Mouse (Mus musculus) lung, postnatal 0 days (tissue): ENCODE measurements at regions not wholly inside any gene's neighbourhood (a gene's known extent, or its start where the extent isn't known, plus 50 kb on each side); places are given as distances from the start of the nearest gene placed in this dataset.

ENCODE experiments used
- CTCF ChIP-seq: IDR thresholded peaks from 2 replicates; pipeline ENCODE4 v1.5.1; 2016; ENCODE audit warnings: antibody characterized with exemption, mild to moderate bottlenecking
- EP300 ChIP-seq: IDR thresholded peaks from 2 replicates; pipeline ENCODE4 v1.6.1; 2016; ENCODE audit warnings: antibody characterized with exemption, mild to moderate bottlenecking, control low read depth

GRCm38 (mm10) chr8:73614631-73615030 lies 261.3 kb upstream of the Large1 start:
- TF ChIP-seq CTCF: no peak
- TF ChIP-seq EP300: no peak
